Mouse (Mus musculus) ES-E14 (cell line): ENCODE measurements at regions not wholly inside any gene's neighbourhood (a gene's known extent, or its start where the extent isn't known, plus 50 kb on each side); places are given as distances from the start of the nearest gene placed in this dataset.

Source experiments
- HCFC1 ChIP-seq: IDR thresholded peaks from 2 replicates; pipeline ENCODE4 v1.6.1; 2012; ENCODE audit warnings: low read length, inconsistent platforms, borderline replicate concordance; ENCODE audit not compliant: insufficient read depth
- ZNF384 ChIP-seq: IDR thresholded peaks from 2 replicates; pipeline ENCODE4 v1.6.1; 2012; ENCODE audit warnings: low read depth, low read length, inconsistent platforms

GRCm38 (mm10) chr16:30886982-30887381 is 194.2 kb downstream of the Xxylt1 start:
- TF ChIP-seq ZNF384: no peak
- TF ChIP-seq HCFC1: no peak
